Mouse (Mus musculus) bone marrow macrophage, adult 2 months (primary cell): ENCODE data around the gene Loxl4.

Experiments used
- CTCF ChIP-seq: IDR thresholded peaks from 2 replicates; pipeline ENCODE4 v1.5.1; 2012; ENCODE audit warnings: low read depth, mild to moderate bottlenecking, low read length, moderate library complexity
- POLR2A ChIP-seq: IDR thresholded peaks from 2 replicates; pipeline ENCODE4 v1.6.1; 2012; ENCODE audit warnings: mild to moderate bottlenecking, low read depth, low read length, borderline replicate concordance

DNA sequence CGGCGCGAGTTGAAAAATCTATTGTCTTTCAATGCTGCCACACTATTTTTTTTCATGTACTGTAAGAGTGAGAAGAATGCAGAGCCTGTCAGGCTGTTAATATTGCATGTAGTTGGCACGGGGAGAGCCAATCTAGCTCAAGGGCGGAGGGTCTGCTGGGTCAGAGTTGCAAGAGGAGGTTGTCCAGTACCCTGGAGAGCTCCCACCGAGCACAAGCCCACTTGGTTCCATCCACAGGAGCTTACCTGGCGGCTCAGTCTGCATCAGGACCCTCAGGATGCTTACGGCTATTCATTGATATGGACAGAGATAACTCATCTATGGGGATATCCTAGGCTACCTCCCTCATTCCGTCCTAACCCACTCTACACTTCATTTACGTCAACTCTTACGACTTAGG lies 24.0 kb upstream of the Loxl4 start:
- no peak for TF ChIP-seq CTCF
- TF ChIP-seq POLR2A: no peak
